Mouse (Mus musculus): ENCODE measurements around the gene Ppp2r2c.

- no peak for TF ChIP-seq CTCF (IDR thresholded peaks at IDR 0.05; ENCODE audit: low read depth, low read length)
- TF ChIP-seq GATA2 (IDR thresholded peaks at IDR 0.05; ENCODE audit: borderline replicate concordance, low read depth, low read length), result no peak
- no peak for TF ChIP-seq POLR2AphosphoS5 (IDR thresholded peaks at IDR 0.05; ENCODE audit: insufficient replicate concordance, low read depth, low read length)
Measured at GRCm38 (mm10) chr5:36920072-36920471, 51.8 kb downstream of the Ppp2r2c start.
